Mouse (Mus musculus) yolk sac, embryonic 10.5 days (tissue): ENCODE results near the gene Egfl7.
A peak's percentile ranks its signal among the peaks of the same experiment; 100 is the strongest.

Experiments
- DNase-seq: peaks from one replicate; pipeline ENCODE4 v3.0.0-alpha.2; 2017; ENCODE audit warnings: low spot score

Egfl7 gene

DNA sequence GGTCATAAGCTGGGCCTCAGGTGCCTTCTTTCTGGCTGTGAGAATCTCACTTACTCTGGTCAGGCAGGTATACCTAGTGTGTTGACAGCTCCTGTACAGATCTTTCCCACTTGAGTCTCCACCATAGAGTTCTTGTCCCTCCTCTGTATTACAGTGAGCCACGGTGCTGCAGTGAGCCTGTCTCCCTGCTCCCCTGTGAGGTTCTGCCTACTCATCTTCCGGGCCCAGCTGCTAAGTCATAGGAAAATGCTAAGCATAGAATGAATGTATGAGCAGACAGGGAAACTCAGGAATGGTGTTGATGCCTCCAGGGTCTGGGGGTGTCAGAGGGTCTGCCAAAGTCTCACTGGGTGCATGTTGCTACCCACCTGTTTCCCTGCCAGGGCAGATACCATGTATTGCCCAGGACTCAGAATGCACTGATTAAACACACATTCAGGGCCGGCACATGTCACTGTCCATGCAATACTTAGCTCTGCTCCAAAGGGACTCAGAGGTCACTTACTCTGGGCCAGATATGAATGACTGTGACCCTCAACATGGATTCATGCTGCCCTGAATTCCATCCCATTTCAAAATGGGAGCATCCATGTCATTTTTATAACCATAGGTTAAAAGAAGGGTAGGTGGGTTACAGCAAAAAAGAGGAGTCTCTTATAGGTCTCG is 35.8 kb downstream of the Egfl7 start:
- no peak for DNase-seq

DNA sequence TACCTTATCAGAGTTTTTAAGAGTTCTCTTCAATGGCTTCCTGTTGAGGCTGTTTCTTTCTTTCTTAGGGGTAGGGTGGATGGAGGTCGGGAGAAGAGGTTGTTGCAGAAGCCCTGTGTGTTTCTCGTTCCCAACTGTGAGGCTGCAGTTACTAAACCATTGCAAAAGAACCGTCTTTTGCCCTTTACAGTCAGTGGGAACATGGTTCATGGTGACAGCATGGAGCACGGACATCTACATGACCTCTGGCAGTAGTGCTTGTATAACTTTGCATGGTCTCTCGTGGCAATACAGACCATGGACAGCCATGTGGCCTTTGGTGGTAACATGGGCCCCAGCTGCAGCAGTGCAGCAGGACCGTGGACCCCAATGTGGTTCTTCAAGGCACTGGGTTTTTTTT is 37.5 kb downstream of the Egfl7 start:
- no peak for DNase-seq

GRCm38 (mm10) chr2:26617928-26618327 is 38.1 kb downstream of the Egfl7 start:
- DNase-seq: no peak

GRCm38 (mm10) chr2:26621246-26621645 is 41.4 kb downstream of the Egfl7 start:
- DNase-seq: no peak

DNA sequence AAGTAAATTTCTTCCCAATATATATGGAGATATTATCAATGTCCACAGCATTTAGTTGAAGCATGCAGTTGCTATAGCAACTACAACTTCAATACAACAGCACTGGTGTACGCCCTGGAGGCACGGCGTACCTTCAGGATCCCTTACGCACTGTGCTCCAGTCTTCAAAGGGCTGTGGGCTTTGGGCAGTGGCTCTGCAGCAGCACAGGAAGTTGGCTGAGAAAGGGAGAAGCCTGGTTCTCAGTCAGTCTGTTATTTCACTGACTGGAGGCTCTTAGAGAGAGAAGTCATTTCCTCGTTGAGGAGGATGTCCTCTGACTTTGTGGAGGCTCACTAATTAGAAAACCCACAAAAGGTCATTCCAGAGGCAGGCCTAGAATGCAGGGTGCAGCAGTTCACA is 43.2 kb downstream of the Egfl7 start:
- DNase-seq: no peak

DNA sequence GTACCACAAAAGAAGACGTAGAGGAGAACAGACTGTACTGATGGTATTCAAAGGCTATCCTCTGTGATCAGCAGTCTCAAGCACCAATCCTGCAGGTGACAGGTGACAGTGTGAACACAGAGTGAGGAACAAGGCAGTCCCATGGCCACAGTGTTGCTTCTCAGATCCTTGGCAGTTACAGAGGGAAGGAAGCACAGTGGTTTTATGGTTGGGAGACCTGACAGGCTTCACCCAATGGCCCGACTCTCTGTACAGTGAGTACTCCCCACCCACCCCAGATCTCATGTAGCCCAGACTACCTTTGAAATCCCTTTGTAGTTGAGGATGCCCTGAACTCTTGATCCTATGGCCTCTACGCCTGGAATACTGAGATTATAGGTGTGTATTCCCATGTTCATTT is 45.6 kb downstream of the Egfl7 start:
- DNase-seq: no peak

GRCm38 (mm10) chr2:26626081-26626480 is 46.3 kb downstream of the Egfl7 start:
- no peak for DNase-seq

GRCm38 (mm10) chr2:26627921-26628739 is 48.3 kb downstream of the Egfl7 start, which contains the start of gene Fam69b:
Gene Fam69b (plus strand): TSS chr2:26628457.
- peak; percentile 57 for DNase-seq

DNA sequence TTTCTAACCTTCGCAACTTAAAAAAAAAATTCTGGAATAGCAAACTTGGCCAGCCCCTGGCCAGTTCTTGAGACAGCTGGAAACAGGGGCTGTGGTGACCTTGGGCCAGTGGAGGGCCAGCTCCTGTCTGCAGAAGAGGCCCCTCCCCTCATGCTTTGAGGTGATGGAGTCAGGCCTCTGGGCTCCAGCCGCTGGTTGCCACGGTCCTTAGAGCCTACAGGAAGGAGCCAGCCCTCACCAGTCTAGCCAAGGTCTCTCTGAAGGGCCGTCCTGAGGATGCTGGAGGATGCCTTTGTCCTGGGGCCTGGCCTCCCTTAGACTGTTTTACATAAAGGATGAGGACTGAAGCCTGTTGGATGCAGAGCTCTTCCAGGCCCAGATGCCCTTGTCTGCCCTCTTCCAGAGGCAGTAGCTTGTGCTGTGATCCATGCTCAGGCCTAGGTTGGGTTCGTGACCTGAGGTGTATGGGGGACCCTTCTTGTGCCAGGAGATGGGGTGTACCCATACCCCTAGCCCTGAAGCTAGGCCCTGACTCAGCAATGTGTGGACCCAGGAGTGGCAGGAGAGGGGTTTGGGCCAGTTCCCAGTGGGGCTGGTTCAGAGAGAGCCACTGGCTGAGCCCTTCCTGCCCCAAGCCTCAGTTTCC is 49.1 kb downstream of the Egfl7 start:
- no peak for DNase-seq

- no peak for DNase-seq
Measured at GRCm38 (mm10) chr2:26632541-26633395, 53.0 kb downstream of the Egfl7 start.

GRCm38 (mm10) chr2:26633953-26634530 is 54.2 kb downstream of the Egfl7 start:
- DNase-seq: no peak

DNA sequence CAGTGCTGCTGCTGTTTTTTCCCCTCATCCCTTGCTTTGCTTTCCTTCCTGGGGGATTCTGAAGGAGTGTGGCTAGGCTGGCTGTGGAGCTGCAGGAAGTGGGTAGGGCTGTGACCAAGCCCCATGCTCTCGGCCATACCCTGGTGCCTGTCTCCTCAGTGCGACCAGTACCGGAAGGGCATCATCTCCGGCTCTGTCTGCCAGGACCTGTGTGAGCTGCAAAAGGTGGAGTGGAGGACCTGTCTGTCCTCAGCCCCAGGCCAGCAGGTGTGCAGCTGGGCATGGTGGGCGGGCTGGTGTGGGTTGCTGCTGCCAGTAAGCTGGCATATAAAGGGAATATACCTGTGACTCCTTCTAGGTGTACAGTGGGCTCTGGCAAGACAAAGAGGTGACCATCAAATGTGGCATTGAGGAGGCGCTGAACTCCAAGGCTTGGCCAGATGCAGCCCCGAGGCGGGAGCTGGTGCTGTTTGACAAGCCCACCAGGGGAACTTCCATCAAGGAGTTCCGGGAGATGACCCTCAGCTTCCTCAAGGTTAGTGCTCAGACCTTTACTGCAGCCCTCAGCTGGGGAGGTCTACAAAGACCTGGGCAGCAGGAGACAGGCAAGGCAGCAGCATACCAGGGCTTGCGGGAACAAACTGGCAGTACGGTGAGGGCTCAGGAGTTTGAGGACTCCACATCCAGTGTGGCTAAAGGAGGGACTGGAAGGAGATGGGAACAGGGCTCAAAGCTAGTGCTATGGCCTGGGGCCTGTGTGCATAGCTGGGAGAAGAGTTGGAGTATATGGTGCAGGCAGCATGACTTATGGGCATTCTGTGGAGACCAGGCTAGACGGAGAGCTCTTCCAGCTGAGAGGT is 55.0 kb downstream of the Egfl7 start:
- DNase-seq: no peak

DNA sequence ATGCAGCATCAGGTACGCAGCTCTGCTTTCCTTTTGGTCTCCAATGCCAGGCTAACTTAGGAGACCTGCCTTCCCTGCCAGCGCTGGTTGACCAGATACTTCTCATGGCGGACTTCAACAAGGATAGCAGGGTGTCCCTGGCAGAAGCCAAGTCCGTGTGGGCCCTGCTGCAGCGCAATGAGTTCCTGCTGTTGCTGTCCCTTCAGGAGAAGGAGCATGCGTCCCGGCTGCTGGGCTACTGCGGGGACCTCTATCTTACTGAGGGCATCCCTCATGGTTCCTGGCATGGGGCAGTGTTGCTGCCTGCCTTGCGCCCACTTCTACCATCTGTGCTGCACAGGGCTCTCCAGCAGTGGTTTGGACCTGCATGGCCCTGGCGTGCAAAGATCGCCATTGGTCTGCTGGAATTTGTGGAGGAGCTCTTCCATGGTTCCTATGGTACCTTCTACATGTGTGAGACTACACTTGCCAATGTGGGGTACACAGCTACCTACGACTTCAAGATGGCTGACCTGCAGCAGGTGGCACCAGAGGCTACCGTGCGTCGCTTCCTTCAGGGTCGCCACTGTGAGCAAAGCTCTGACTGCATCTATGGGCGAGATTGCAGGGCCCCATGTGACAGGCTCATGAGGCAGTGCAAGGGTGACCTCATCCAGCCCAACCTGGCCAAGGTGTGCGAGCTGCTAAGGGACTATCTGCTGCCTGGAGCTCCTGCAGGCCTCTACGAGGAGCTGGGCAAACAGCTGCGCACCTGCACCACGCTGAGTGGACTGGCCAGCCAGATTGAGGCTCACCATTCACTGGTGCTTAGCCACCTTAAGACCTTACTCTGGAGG is 55.9 kb downstream of the Egfl7 start:
- peak; percentile 26 for DNase-seq

GRCm38 (mm10) chr2:26636325-26636635 is 56.5 kb downstream of the Egfl7 start:
- no peak for DNase-seq

DNA sequence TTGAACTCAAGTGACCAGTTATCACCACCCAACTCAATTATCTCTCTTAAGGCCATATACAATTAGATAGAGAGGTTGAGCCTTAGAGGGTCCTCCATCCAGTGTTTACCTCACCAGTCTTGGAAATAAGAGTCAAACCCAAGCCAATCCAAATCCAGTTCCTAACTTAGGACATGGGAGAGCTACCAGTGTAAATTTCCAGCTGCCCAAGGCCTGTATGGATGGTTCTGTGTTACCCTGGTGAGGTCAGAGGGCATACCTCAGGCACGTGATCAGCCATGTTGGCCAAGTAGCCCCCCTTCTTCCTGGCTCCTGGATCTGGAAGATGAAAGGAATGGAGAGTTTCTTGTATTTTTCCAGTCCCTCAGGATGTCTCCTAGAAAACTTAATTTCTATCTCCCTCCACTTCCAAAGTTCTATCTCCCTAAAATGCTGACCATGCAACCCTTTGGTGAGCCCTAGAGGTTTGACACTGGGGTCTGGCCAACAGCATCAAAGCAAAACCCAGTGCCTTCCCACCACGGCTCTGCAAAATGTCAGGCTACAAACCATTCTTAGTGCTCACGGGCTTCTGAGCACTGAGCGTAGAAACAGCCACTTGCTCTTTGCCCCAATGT is 57.6 kb downstream of the Egfl7 start:
- DNase-seq: no peak

DNA sequence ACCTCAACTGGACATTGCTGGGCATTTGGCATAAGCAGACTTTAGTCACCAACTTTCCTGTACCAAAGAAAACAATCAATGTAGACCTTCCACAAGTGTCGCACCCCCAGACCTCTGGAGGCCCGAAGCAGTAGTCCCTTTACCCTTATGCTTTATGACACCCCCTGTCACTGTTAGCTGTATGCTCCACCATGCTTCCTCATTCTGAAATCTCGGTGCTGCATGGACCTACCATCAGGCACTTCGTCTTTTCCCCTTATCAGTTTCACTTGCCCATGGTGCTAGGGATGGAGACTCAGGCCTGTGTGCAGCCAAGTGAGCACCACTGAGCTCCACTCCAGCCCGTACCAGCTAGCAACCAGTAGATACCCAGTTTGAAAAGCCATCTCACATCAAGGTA is 58.2 kb downstream of the Egfl7 start:
- DNase-seq: no peak

- DNase-seq: no peak
Measured at GRCm38 (mm10) chr2:26638572-26638971, 58.8 kb downstream of the Egfl7 start.

- peak; percentile 49 for DNase-seq
Measured at GRCm38 (mm10) chr2:26639083-26639482, 59.3 kb downstream of the Egfl7 start.
